Mouse (Mus musculus) stomach, postnatal 0 days (tissue): ENCODE measurements at regions not wholly inside any gene's neighbourhood (a gene's known extent, or its start where the extent isn't known, plus 50 kb on each side); places are given as distances from the start of the nearest gene placed in this dataset.

Source experiments
- CTCF ChIP-seq: IDR thresholded peaks from 2 replicates; pipeline ENCODE4 v1.5.1; 2016; ENCODE audit warnings: antibody characterized with exemption, low read depth, mild to moderate bottlenecking, moderate library complexity
- EP300 ChIP-seq: optimal IDR thresholded peaks from 2 replicates; pipeline ENCODE3; 2016; ENCODE audit warnings: antibody characterized with exemption

GRCm38 (mm10) chr9:41408301-41408700, 246.8 kb upstream of the Ubash3b start:
- TF ChIP-seq EP300 (no peak), CTCF (no peak)
